Mouse (Mus musculus) left cerebral cortex, postnatal 10 days (tissue): ENCODE data around the gene Ccdc34. TPM values are rescaled to one million over a fixed set of nuclear protein-coding genes. Genes with fewer than 3 reads are reported as not detected.

ENCODE experiments used
- DNase-seq, 2 experiments: peaks; one replicate each; pipeline ENCODE4 v3.0.0; 2021 to 2022; ENCODE audit warnings: low spot score in 2 of 2, mixed read lengths in 1 of 2; ENCODE audit errors: extremely low spot score in 1 of 2
- intact Hi-C: fragments of 180-260 bp; cut with DNase I; formaldehyde crosslinking; loops from one replicate; pipeline ENCODE4 v1.15.1; 2025
- total RNA-seq, 2 experiments: library from RNA; stranded (reverse); gene quantifications; 2 replicates each; pipeline ENCODE4 v1.2.3; 2021

Gene Ccdc34
- total RNA-seq, 2 experiments from 2014 or later = 17.9 to 18.0 TPM

- intact Hi-C loops = no loop called here
- DNase-seq = peak in 1 of 2 experiments; percentile 73
Measured at GRCm38 (mm10) chr2:110191965-110192701, 174.5 kb downstream of the Ccdc34 start.

GRCm38 (mm10) chr2:110192702-110193312 is 175.2 kb downstream of the Ccdc34 start:
- intact Hi-C loops = no loop called here
- DNase-seq = no peak

GRCm38 (mm10) chr2:110196551-110196950 is 178.9 kb downstream of the Ccdc34 start:
- no peak for DNase-seq
- intact Hi-C loops = no loop called here

GRCm38 (mm10) chr2:110199648-110200047 is 182.0 kb downstream of the Ccdc34 start:
- no peak for DNase-seq
- intact Hi-C loops = loop anchor here (5.0 to 10.0 kb wide), 2 partner anchors 135 to 182 kb away; partner anchors contain the start of gene Ccdc34

GRCm38 (mm10) chr2:110201770-110202169 is 184.2 kb downstream of the Ccdc34 start:
- intact Hi-C loops = loop anchor here (5.0 to 10.0 kb wide), 2 partner anchors 137 to 184 kb away; partner anchors contain the start of gene Ccdc34

GRCm38 (mm10) chr2:110202716-110203497 is 185.3 kb downstream of the Ccdc34 start:
- intact Hi-C loops = loop anchor here (5.0 to 10.0 kb wide), 2 partner anchors 138 to 186 kb away; partner anchors contain the start of gene Ccdc34
- no peak for DNase-seq

More at GRCm38 (mm10) chr2:110201770-110202169, 184.2 kb downstream of the Ccdc34 start:
- no peak for DNase-seq

GRCm38 (mm10) chr2:110204169-110204568 is 186.6 kb downstream of the Ccdc34 start:
- DNase-seq = no peak
- intact Hi-C loops = loop anchor here (5.0 to 10.0 kb wide), 2 partner anchors 139 to 187 kb away; partner anchors contain the start of gene Ccdc34

GRCm38 (mm10) chr2:110204705-110205318 is 187.2 kb downstream of the Ccdc34 start:
- peak; percentile 67 to 74 for DNase-seq
- intact Hi-C loops = loop anchor here (1.0 to 10.0 kb wide), 3 partner anchors 140 to 301 kb away; partner anchors contain the start of gene Ccdc34

- intact Hi-C loops = no loop called here
- peak; percentile 34 to 63 for DNase-seq
Measured at GRCm38 (mm10) chr2:110210508-110211496, 193.2 kb downstream of the Ccdc34 start.

- DNase-seq = no peak
- intact Hi-C loops = no loop called here
Measured at GRCm38 (mm10) chr2:110214278-110214677, 196.7 kb downstream of the Ccdc34 start.

GRCm38 (mm10) chr2:110214991-110215684 is 197.5 kb downstream of the Ccdc34 start:
- no peak for DNase-seq
- intact Hi-C loops = no loop called here

- intact Hi-C loops = no loop called here
- DNase-seq = no peak
Measured at GRCm38 (mm10) chr2:110215685-110216058, 198.1 kb downstream of the Ccdc34 start.

- intact Hi-C loops = loop anchor here (10.0 kb wide), 1 partner anchor 1994 kb away; no protein-coding TSS in a partner anchor
- DNase-seq = no peak
Measured at GRCm38 (mm10) chr2:110220492-110220891, 202.9 kb downstream of the Ccdc34 start.

- DNase-seq = no peak
- intact Hi-C loops = loop anchor here (10.0 kb wide), 1 partner anchor 1992 kb away; no protein-coding TSS in a partner anchor
Measured at GRCm38 (mm10) chr2:110222793-110223192, 205.2 kb downstream of the Ccdc34 start.
